Mouse (Mus musculus) lung, adult 2 months (tissue): ENCODE results near the gene Ssc4d.

Experiments
- CTCF ChIP-seq: fragments of 200-500 bp; IDR thresholded peaks from 2 replicates; pipeline ENCODE4 v1.5.1; 2011; ENCODE audit warnings: mild to moderate bottlenecking, low read length, control low read depth; ENCODE audit not compliant: insufficient read depth
- POLR2A ChIP-seq: fragments of 200-500 bp; IDR thresholded peaks from 2 replicates; pipeline ENCODE4 v1.6.1; 2011; ENCODE audit warnings: low read depth, mild to moderate bottlenecking, control low read depth, low read length, borderline replicate concordance; ENCODE audit errors: extremely low read depth

DNA sequence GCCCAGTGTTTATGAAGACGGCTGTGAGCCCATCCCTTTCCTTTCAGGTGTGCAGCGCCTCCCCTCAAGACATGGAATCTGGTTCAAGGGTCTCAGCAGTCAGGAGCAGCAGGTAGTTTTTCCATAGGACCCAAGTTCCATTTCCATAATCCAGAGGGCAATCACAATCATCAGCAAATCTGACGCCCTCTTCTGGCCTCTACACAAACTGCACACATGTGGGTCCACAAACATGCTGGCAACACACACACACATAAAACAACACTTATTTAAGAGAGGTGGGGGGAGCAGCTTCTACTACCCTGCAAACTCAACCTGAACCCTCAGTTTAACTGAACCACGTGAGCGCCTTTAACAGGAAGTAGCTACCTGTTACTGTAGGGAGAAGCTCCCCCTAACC lies 55.7 kb downstream of the Ssc4d start:
- TF ChIP-seq CTCF (no peak), POLR2A (no peak)
